Mouse (Mus musculus): ENCODE results near the gene Tmem131. TPM values are rescaled to one million over a fixed set of nuclear protein-coding genes. Genes with fewer than 3 reads are reported as not detected.
"Not testable (repeated sequence)": the region's sequence is repeated elsewhere in the genome, so short reads cannot be mapped to it uniquely, and the experiment has no call there.

The Tmem131 gene
- polyA plus RNA-seq, 1 experiment from 2014 or later: 11.2 TPM

DNA sequence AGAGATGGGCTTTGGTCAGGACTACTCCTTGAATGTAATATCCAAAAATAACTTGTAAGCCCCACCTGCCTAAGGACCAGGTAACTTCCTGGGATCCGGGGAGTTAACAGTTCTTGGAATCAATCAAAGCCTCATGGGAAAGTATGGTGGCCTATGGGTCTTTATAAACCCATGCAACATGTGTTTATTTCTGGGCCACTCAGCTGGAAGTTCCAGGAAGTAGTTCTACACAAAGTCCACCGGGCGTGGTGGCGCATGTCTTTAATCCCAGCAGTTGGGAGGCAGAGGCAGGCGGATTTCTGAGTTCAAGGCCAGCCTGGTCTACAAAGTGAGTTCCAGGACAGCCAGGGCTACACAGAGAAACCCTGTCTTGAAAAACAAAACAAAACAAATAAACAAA lies 49.7 kb downstream of the Tmem131 start:
- H3K4me2 ChIP-seq; H3K9me3 ChIP-seq (replicated peaks); H3K9ac ChIP-seq (replicated peaks); H3K27ac ChIP-seq (replicated peaks); H3K4me3 ChIP-seq (replicated peaks); H3K4me1 ChIP-seq; H3K27me3 ChIP-seq (replicated peaks); ATAC-seq (ENCODE audit: low FRiP score); H3K36me3 ChIP-seq: not testable (repeated sequence)
- WGBS: 97% methylated on average over 5 of the region's 5 CpGs

DNA sequence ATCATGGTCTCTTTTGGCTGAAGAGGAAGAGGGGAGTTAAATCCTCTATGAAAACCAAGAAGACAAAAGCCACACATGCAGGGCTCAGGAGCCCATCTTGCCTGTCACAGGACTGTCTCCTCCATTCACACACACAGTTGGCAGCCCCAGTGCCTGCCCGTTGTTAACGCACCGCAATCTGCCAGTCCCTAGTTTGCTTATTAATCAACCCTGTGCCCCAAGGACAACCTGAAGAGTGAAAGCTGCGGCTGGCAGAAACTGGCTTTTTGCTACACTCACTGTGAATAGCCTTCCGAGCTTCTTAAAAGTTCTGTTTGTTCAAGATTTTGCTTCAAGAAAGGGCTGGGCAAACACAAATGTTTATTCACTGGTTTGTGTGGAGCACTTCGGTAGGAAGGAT lies 50.3 kb downstream of the Tmem131 start:
- H3K4me3 ChIP-seq (replicated peaks): no peak overlapping the region
- 0 out of 2 replicates have a peak, but pooled peaks cover 9% of the 10 kb centered on the region for H3K4me1 ChIP-seq
- H3K9ac ChIP-seq (replicated peaks): no peak overlapping the region
- no peaks in the 10 kb centered on the region for H3K27me3 ChIP-seq (replicated peaks)
- 46% methylated on average over 6 of the region's 6 CpGs for WGBS
- no peaks in the 10 kb centered on the region for H3K36me3 ChIP-seq
- no peak for ATAC-seq (ENCODE audit: low FRiP score)
- no peak overlapping the region for H3K27ac ChIP-seq (replicated peaks)
- H3K4me2 ChIP-seq: no peak overlapping the region
- no peaks in the 10 kb centered on the region for H3K9me3 ChIP-seq (replicated peaks)

DNA sequence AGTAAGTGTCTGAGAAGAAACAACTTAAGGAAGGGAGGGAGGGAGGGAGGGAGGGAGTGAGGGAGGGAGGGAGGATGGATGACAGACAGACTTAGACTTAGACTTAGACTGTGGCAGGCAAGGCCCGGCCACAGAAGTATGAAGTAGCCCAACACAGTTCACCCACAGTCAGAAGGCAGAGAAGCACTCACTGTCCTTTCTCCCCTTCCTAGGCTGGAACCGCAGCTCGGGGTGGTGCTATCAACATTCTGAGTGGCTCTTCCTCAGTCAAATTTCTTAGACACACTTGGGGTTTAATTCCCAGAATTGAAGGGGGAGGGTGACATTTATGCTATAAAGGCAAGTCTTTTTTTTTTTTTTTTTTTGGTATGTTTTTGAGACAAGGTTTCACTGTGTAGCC lies 51.0 kb downstream of the Tmem131 start:
- no peak overlapping the region for H3K4me3 ChIP-seq (replicated peaks)
- H3K9me3 ChIP-seq (replicated peaks): no peaks in the 10 kb centered on the region
- no peak overlapping the region for H3K9ac ChIP-seq (replicated peaks)
- H3K27me3 ChIP-seq (replicated peaks): no peaks in the 10 kb centered on the region
- no peaks in the 10 kb centered on the region for H3K36me3 ChIP-seq
- 82% methylated on average over 3 of the region's 3 CpGs for WGBS
- no peak for ATAC-seq (ENCODE audit: low FRiP score)
- H3K4me2 ChIP-seq: no peak overlapping the region
- H3K27ac ChIP-seq (replicated peaks): no peak overlapping the region
- 0 out of 2 replicates have a peak, but pooled peaks cover 9% of the 10 kb centered on the region for H3K4me1 ChIP-seq

DNA sequence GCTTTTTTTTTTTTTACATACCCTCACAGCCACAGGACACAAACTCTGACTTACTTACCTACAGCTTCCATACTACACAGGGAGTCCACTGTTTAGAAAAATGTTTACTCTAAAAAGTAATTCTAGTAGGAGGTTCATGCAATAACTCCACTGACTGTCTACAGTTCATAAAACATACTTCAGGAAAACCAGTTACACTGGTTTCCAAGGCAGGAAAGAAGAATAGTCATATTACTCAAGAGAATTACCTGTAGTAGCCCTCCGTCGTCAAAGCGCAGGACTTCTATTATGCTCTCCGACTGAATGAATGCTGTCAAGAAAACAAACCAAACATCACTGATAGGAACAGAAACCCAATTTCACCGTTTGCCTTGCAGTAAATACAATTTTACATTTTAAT lies 54.5 kb downstream of the Tmem131 start:
- Histone ChIP-seq H3K4me2 (no peak overlapping the region), H3K36me3 (no peaks in the 10 kb centered on the region), H3K9me3 (replicated peaks) (no peaks in the 10 kb centered on the region), H3K4me3 (replicated peaks) (no peak overlapping the region), H3K4me1 (peaks cover 19% of the 10 kb centered on the region; the same call in 1 of the 2 replicates), H3K9ac (replicated peaks) (no peak overlapping the region), H3K27ac (replicated peaks) (no peak overlapping the region), H3K27me3 (replicated peaks) (no peaks in the 10 kb centered on the region)
- 87% methylated on average over 5 of the region's 5 CpGs for WGBS
- ATAC-seq (ENCODE audit: low FRiP score): no peak

DNA sequence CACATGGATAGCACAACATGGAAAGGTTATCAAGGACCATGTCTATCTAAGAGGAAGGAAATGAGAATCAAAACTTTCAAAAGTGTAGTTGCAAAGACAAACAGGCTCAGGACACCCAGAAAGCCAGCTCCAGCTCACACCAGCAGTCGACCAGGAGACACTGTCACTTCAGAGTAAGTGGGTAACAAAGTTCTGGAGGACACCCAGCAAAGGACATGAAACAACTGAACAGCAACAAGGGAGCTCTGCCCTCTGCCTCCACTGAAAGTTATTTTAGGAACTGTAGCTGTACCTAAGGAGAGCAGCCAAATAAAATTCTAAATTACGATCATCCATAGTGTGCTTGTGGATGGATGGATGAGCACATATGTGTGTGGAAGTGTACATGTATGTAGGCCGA lies 56.3 kb downstream of the Tmem131 start:
- no peak overlapping the region for H3K4me3 ChIP-seq (replicated peaks)
- WGBS: 97% methylated on average over 3 of the region's 3 CpGs
- no peak overlapping the region for H3K4me2 ChIP-seq
- H3K27ac ChIP-seq (replicated peaks): no peak overlapping the region
- peaks cover 23% of the 10 kb centered on the region; the same call in 1 of the 2 replicates for H3K4me1 ChIP-seq
- H3K9me3 ChIP-seq (replicated peaks): no peaks in the 10 kb centered on the region
- no peaks in the 10 kb centered on the region for H3K27me3 ChIP-seq (replicated peaks)
- H3K9ac ChIP-seq (replicated peaks): no peak overlapping the region
- ATAC-seq (ENCODE audit: low FRiP score): no peak
- no peaks in the 10 kb centered on the region for H3K36me3 ChIP-seq

DNA sequence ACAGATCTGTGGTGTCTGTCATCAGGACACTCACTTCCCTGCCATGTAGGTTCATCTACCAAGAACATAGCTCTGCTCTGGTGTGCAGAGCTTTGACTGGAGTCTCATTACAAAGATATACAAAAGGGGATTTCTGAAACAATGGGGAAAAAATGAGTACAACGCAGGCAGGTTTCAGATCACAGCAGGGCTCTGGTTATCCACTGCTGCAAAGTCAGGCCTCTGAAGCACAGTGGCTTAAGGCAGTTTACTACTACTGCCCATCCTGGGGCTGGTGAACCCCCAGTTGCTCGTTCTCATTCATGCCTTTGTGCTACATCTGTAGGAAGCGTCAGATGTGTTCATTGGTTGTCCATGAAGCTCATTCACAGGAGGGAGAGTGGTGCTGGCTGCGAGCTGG lies 57.0 kb downstream of the Tmem131 start:
- H3K9me3 ChIP-seq (replicated peaks): no peaks in the 10 kb centered on the region
- peaks cover 22% of the 10 kb centered on the region; the same call in 1 of the 2 replicates for H3K4me1 ChIP-seq
- H3K4me3 ChIP-seq (replicated peaks): no peak overlapping the region
- ATAC-seq (ENCODE audit: low FRiP score): no peak
- no peaks in the 10 kb centered on the region for H3K27me3 ChIP-seq (replicated peaks)
- H3K27ac ChIP-seq (replicated peaks): no peak overlapping the region
- H3K9ac ChIP-seq (replicated peaks): no peak overlapping the region
- H3K4me2 ChIP-seq: no peak overlapping the region
- 64% methylated on average over 4 of the region's 4 CpGs for WGBS
- H3K36me3 ChIP-seq: 0 out of 2 replicates have a peak, but pooled peaks cover 2% of the 10 kb centered on the region

DNA sequence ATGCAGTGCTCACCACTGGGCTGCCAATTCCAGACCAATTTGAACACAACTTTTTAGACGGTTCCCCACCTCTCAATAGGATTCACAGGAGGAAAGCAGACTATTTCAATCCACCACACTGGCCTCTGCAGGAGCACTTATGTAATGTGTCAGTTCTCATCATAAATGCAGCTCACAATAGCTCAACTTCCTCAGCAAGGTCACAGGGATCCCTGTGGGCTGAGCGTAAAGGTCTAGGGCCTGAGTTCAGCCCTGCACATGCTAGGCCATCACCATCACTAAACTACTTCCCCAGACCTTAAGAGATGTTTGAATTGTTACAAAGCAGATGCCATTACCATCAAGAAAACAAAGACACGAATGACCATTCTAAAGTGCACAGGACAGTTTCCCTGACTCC lies 58.9 kb downstream of the Tmem131 start:
- H3K36me3 ChIP-seq: 0 out of 2 replicates have a peak, but pooled peaks cover 12% of the 10 kb centered on the region
- 44% methylated on average over 3 of the region's 3 CpGs for WGBS
- no peaks in the 10 kb centered on the region for H3K27me3 ChIP-seq (replicated peaks)
- no peak overlapping the region for H3K4me2 ChIP-seq
- H3K9me3 ChIP-seq (replicated peaks): no peaks in the 10 kb centered on the region
- no peak overlapping the region for H3K4me3 ChIP-seq (replicated peaks)
- no peak for ATAC-seq (ENCODE audit: low FRiP score)
- peaks cover 19% of the 10 kb centered on the region; the same call in 1 of the 2 replicates for H3K4me1 ChIP-seq
- H3K9ac ChIP-seq (replicated peaks): no peak overlapping the region
- H3K27ac ChIP-seq (replicated peaks): no peak overlapping the region

DNA sequence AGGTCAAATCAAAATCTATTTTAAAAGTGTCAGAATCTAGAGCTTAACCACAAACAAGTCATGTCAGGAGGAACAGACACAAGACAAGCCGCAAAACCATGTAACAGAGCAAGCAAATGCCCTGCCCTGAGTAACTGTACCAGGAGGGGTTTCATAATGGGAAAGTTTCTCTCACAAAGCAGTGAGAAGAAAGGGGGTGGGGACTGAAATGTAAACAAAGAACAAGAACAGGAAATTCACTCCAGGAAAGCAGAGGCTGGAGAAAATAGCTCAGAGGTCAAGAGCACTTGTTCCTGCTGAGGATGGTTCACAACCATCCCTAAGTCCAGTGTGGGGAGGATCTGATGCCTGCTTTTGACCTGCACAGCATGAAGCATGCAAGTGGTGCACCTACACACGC lies 59.7 kb downstream of the Tmem131 start:
- Histone ChIP-seq H3K9ac (replicated peaks) (no peak overlapping the region), H3K4me3 (replicated peaks) (no peak overlapping the region), H3K4me1 (peaks cover 17% of the 10 kb centered on the region; the same call in 1 of the 2 replicates), H3K36me3 (0 out of 2 replicates have a peak, but pooled peaks cover 14% of the 10 kb centered on the region), H3K27me3 (replicated peaks) (no peaks in the 10 kb centered on the region), H3K4me2 (no peak overlapping the region), H3K27ac (replicated peaks) (no peak overlapping the region), H3K9me3 (replicated peaks) (no peaks in the 10 kb centered on the region)
- WGBS: 74% methylated on average over 2 of the region's 2 CpGs
- no peak for ATAC-seq (ENCODE audit: low FRiP score)

DNA sequence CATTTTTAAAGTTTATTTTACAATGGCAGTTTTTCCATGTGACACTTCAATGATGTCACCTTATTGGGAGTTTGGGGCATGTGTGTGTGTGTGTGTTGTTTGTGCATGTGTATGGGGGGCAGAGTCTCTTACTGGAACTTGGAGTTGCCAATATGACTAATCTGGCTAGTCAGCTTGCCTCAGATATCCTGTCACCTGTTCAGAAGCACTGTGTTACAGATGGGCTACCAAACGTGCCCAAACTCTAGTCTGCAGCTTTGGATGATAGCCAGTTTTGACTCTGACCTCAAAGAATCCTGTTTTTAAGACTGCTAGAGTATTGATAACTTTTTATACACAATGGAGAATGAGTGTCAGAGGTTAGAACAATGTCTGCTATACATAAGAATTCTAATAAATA lies 64.3 kb downstream of the Tmem131 start:
- Histone ChIP-seq H3K9ac (replicated peaks) (no peak overlapping the region), H3K4me1 (0 out of 2 replicates have a peak, but pooled peaks cover 8% of the 10 kb centered on the region), H3K4me3 (replicated peaks) (no peak overlapping the region), H3K9me3 (replicated peaks) (no peaks in the 10 kb centered on the region), H3K27ac (replicated peaks) (no peak overlapping the region), H3K27me3 (replicated peaks) (no peaks in the 10 kb centered on the region), H3K4me2 (no peak overlapping the region), H3K36me3 (peaks cover 18% of the 10 kb centered on the region; the same call in 1 of the 2 replicates)
- WGBS: 53% methylated on average over 1 of the region's 1 CpGs
- no peak for ATAC-seq (ENCODE audit: low FRiP score)

DNA sequence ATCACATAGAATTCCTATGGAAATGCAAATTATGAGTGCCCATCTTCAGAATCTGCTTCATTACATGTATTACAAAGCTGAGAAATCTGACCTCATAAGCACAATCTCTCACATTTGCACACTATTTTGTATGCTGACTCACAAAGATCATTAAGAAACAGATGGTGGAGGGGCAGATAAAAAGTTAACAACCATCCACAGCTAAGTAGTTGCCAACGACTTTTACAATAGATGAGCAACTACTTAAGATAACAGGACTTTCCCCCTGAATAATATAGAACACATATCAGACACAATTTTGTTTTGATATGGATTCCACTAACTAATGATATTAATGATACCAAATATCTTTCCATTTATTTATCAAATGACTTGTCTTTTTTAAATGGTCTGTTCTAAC lies 66.3 kb downstream of the Tmem131 start:
- Histone ChIP-seq H3K4me3 (replicated peaks) (no peak overlapping the region), H3K9me3 (replicated peaks) (no peaks in the 10 kb centered on the region)
- WGBS: 77% methylated on average over 1 of the region's 1 CpGs

DNA sequence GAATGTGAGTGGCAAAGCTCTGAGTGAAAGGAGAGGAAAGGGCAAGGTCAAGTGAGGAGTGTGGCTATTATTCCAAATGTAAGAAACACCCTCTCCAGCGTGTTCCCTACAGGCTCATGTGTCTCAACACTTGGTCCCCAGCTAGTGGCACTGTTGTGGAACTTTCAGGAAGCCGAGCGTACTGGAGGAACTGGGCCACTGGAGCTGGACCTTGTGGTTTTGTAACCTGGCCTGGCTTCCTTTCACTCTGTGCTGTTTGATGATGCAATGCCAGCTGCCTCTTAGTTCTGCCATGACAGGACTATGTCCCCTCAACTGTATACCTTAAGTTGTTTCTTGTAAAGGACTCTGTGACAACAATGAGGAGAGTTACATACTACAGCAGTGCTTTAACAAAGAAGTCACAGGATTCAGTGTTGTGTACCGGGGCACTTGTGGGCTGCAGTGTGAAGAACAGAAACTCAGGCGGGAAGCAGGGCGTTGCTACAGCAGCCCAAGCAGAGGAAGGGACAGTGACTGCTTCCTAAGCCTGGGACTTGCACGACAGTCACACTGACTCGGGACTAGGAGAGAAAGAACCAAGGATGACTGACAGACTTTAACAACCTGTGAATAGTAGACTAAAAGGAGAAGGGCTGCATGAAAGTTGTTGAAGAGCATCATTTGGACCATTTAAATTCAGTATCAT lies 68.4 kb downstream of the Tmem131 start:
- Histone ChIP-seq H3K4me3 (replicated peaks) (no peak overlapping the region), H3K27ac (replicated peaks) (no peak overlapping the region), H3K4me2 (no peak overlapping the region), H3K9me3 (replicated peaks) (no peaks in the 10 kb centered on the region), H3K36me3 (peaks cover 17% of the 10 kb centered on the region), H3K27me3 (replicated peaks) (no peaks in the 10 kb centered on the region), H3K4me1 (0 out of 2 replicates have a peak, but pooled peaks cover 2% of the 10 kb centered on the region), H3K9ac (replicated peaks) (no peak overlapping the region)
- ATAC-seq (ENCODE audit: low FRiP score): no peak
- WGBS: 81% methylated on average over 8 of the region's 8 CpGs

More for the DNA sequence above, 66.3 kb downstream of the Tmem131 start:
- Histone ChIP-seq H3K4me1 (0 out of 2 replicates have a peak, but pooled peaks cover 2% of the 10 kb centered on the region), H3K27me3 (replicated peaks) (no peaks in the 10 kb centered on the region), H3K4me2 (no peak overlapping the region), H3K9ac (replicated peaks) (no peak overlapping the region), H3K36me3 (peaks cover 19% of the 10 kb centered on the region), H3K27ac (replicated peaks) (no peak overlapping the region)
- no peak for ATAC-seq (ENCODE audit: low FRiP score)

DNA sequence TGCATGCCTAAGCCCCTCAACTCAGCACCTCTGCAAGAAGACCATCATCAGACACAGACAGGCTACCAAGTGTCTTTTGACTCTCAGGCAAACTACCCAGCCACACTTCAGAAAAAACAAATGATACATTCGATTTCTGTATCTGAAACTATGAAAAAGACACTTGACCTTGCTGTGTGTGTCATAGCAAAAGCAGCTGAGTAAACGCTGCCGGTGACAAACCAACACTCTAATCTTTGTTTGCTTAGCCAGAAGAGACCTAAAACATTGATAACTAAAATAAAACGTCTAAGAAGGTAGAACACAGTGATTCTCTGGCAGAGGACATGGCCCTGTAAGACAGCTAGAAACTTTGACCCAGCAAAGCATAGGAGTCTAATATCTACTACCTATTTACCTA lies 72.2 kb downstream of the Tmem131 start:
- Histone ChIP-seq H3K4me1 (no peaks in the 10 kb centered on the region), H3K9me3 (replicated peaks) (no peaks in the 10 kb centered on the region), H3K27me3 (replicated peaks) (no peaks in the 10 kb centered on the region), H3K4me2 (no peak overlapping the region), H3K36me3 (peaks cover 12% of the 10 kb centered on the region), H3K27ac (replicated peaks) (no peak overlapping the region), H3K9ac (replicated peaks) (no peak overlapping the region), H3K4me3 (replicated peaks) (no peak overlapping the region)
- no peak for ATAC-seq (ENCODE audit: low FRiP score)
- 88% methylated on average over 4 of the region's 4 CpGs for WGBS
